ENCODE assay signal across 7 mouse cellular contexts in genomic region chr16:78452303-78452702, GRCm38 (mm10).
A peak's percentile ranks its signal among the peaks of the same experiment; 100 is the strongest.
DNase-seq lines count a peak whose midpoint lies in the region; ATAC-seq and TF ChIP-seq lines count a peak whose summit lies in the region.

No protein-coding gene starts in this region.

- no peaks in the 10 kb centered on the region for H3K27me3 ChIP-seq in forebrain, embryonic 14.5 days (replicated peaks; ENCODE audit: control insufficient read depth, insufficient read depth, low read length)

- H3K27ac ChIP-seq in ES-E14 (ENCODE audit: insufficient read depth, low read depth, low read length, poor library complexity, severe bottlenecking), result no peak overlapping the region
- no peak overlapping the region for H3K27ac ChIP-seq in forebrain, embryonic 14.5 days (ENCODE audit: low read depth, low read length)

- H3K4me2 ChIP-seq in forebrain, embryonic 14.5 days (ENCODE audit: low read length), result no peak overlapping the region

- peak; percentile 79 for TF ChIP-seq CTCF in brain, embryonic 14.5 days (IDR thresholded peaks at IDR 0.05; ENCODE audit: borderline replicate concordance, extremely low read depth, insufficient read depth, insufficient read length)

- H3K4me3 ChIP-seq in ES-E14 (ENCODE audit: insufficient read depth in 1 of 2, low read depth in 1 of 2, low read length in 2 of 2, poor library complexity in 1 of 2, severe bottlenecking in 1 of 2), result no peak overlapping the region
- no peak overlapping the region for H3K4me3 ChIP-seq in forebrain, embryonic 14.5 days (ENCODE audit: low read depth, low read length)

- H3K4me1 ChIP-seq in ES-E14 (ENCODE audit: control insufficient read depth in 2 of 2, insufficient read depth in 2 of 2, low read length in 2 of 2, poor library complexity in 1 of 2), result peaks cover 3% of the 10 kb centered on the region in 2 experiments; a peak in 2 of 4 replicates
- no peaks in the 10 kb centered on the region for H3K4me1 ChIP-seq in forebrain, embryonic 14.5 days (ENCODE audit: control insufficient read depth, insufficient read depth, low read length)

- H3K36me3 ChIP-seq in ES-E14 (ENCODE audit: control insufficient read depth, insufficient read depth, low read length, poor library complexity, severe bottlenecking), result no peaks in the 10 kb centered on the region
- H3K36me3 ChIP-seq in forebrain, embryonic 14.5 days (ENCODE audit: control insufficient read depth, insufficient read depth, low read length), result no peaks in the 10 kb centered on the region

- H3K9me3 ChIP-seq in ES-E14 (ENCODE audit: control insufficient read depth, insufficient read depth, low read depth, low read length), result no peaks in the 10 kb centered on the region
- H3K9me3 ChIP-seq in forebrain, embryonic 14.5 days (replicated peaks; ENCODE audit: control insufficient read depth, low read length), result no peaks in the 10 kb centered on the region

- H3K9ac ChIP-seq in ES-E14 (ENCODE audit: insufficient read depth, low read depth, low read length, poor library complexity, severe bottlenecking), result no peak overlapping the region
- H3K9ac ChIP-seq in forebrain, embryonic 14.5 days (ENCODE audit: low read length), result no peak overlapping the region

- intact Hi-C loops in left cerebral cortex, postnatal 10 days (cut with DNase I), result loop anchor here (1.0 to 5.0 kb wide), 4 partner anchors 125 to 498 kb away; partner anchors contain the start of gene D16Ertd472e

- no peak for TF ChIP-seq POLR2A in brain, embryonic 14.5 days (IDR thresholded peaks at IDR 0.05; ENCODE audit: borderline replicate concordance, extremely low read depth, insufficient read depth, insufficient read length, poor library complexity, severe bottlenecking)

- in situ Hi-C loops in ES-E14 (cut with MboI; ENCODE audit: low sequenced_read_pairs in 2 of 2, unreplicated experiment in 2 of 2), result no loop called here

- peak; percentile 69 for ATAC-seq in forebrain, embryonic 14.5 days

- DNase-seq in left cerebral cortex, postnatal 10 days (ENCODE audit: extremely low spot score in 1 of 2, low spot score in 2 of 2), result peak; percentile 49 to 51
- DNase-seq in left cerebral cortex, adult 8-10 months (ENCODE audit: low spot score in 2 of 2), result no peak
- peak; percentile 50 for DNase-seq in ES-E14 (ENCODE audit: low read depth, low spot score)
- peak; percentile 94 for DNase-seq in brain, embryonic 14.5 days (ENCODE audit: low read depth)
- peak; percentile 96 for DNase-seq in forebrain, embryonic 14.5 days (ENCODE audit: low spot score)
- DNase-seq in layer of hippocampus, postnatal 10 days (ENCODE audit: low spot score in 2 of 2), result peak; percentile 36 to 46
- DNase-seq in retina, adult 2 months (ENCODE audit: low read depth, low spot score), result peak; percentile 60

- WGBS in forebrain, embryonic 14.5 days, result 6% methylated on average over 10 of the region's 10 CpGs

TF ChIP-seq in ES-E14, 5 proteins besides CTCF, POLR2A, EP300 and RAD21:
- TF ChIP-seq ZNF384 (IDR thresholded peaks at IDR 0.05; ENCODE audit: low read depth, low read length) (no peak), ZC3H11A (IDR thresholded peaks at IDR 0.05; ENCODE audit: borderline replicate concordance, low read depth, low read length) (peak; percentile 53; the same call in 1 of the 2 replicates)
TF ChIP-seq in ES-E14: peak in this region for 1.

Comparison
In these comparisons a context has a peak if more than half of its experiments do, and no peak if none do; other contexts are left out.
1. DNase-seq: peak in left cerebral cortex, postnatal 10 days (2 of 2), ES-E14 (single experiment), brain, embryonic 14.5 days (single experiment), forebrain, embryonic 14.5 days (single experiment), layer of hippocampus, postnatal 10 days (2 of 2) and retina, adult 2 months (single experiment); none in left cerebral cortex, adult 8-10 months (0 of 2).